Mouse (Mus musculus): ENCODE data around the gene Cdk14.

The Cdk14 gene

GRCm38 (mm10) chr5:5054270-5054669 is 365.8 kb downstream of the Cdk14 start:
- peak in 1 of 2 experiments; percentile 11 for DNase-seq

GRCm38 (mm10) chr5:5044326-5044725 is 375.8 kb downstream of the Cdk14 start:
- peak; percentile 48 to 56 for DNase-seq

- DNase-seq: peak in 1 of 2 experiments; percentile 25
Observed at GRCm38 (mm10) chr5:5042735-5043134, 377.4 kb downstream of the Cdk14 start.

- DNase-seq: no peak
Observed at GRCm38 (mm10) chr5:5041480-5041879, 378.6 kb downstream of the Cdk14 start.

- DNase-seq: no peak
Observed at GRCm38 (mm10) chr5:5039700-5040284, 380.3 kb downstream of the Cdk14 start.

- DNase-seq: no peak
Observed at GRCm38 (mm10) chr5:5033445-5033844, 386.7 kb downstream of the Cdk14 start.

- DNase-seq: peak in 1 of 2 experiments; percentile 42
Observed at GRCm38 (mm10) chr5:5032847-5033246, 387.3 kb downstream of the Cdk14 start.

GRCm38 (mm10) chr5:5032446-5032845 is 387.7 kb downstream of the Cdk14 start:
- DNase-seq: peak; percentile 36 to 49

GRCm38 (mm10) chr5:5030431-5030830 is 389.7 kb downstream of the Cdk14 start:
- no peak for DNase-seq

GRCm38 (mm10) chr5:5018959-5019358 is 401.2 kb downstream of the Cdk14 start:
- DNase-seq: no peak

- no peak for DNase-seq
Observed at GRCm38 (mm10) chr5:5018242-5018641, 401.9 kb downstream of the Cdk14 start.

- DNase-seq: no peak
Observed at GRCm38 (mm10) chr5:5013783-5014182, 406.3 kb downstream of the Cdk14 start.

- DNase-seq: no peak
Observed at GRCm38 (mm10) chr5:5012521-5013346, 407.4 kb downstream of the Cdk14 start.

- DNase-seq: no peak
Observed at GRCm38 (mm10) chr5:5008153-5008745, 411.9 kb downstream of the Cdk14 start.

- no peak for DNase-seq
Observed at GRCm38 (mm10) chr5:5007489-5008152, 412.5 kb downstream of the Cdk14 start.

GRCm38 (mm10) chr5:5005633-5006032 is 414.5 kb downstream of the Cdk14 start:
- DNase-seq: no peak

GRCm38 (mm10) chr5:5004740-5005139 is 415.4 kb downstream of the Cdk14 start:
- DNase-seq: no peak

GRCm38 (mm10) chr5:4993192-4993601 is 426.9 kb downstream of the Cdk14 start:
- DNase-seq: peak; percentile 52 to 77

- DNase-seq: no peak
Observed at GRCm38 (mm10) chr5:4991023-4991422, 429.1 kb downstream of the Cdk14 start.

GRCm38 (mm10) chr5:4990237-4990636 is 429.9 kb downstream of the Cdk14 start:
- no peak for DNase-seq

- no peak for DNase-seq
Observed at GRCm38 (mm10) chr5:4986181-4986580, 433.9 kb downstream of the Cdk14 start.

GRCm38 (mm10) chr5:4979551-4979950 is 440.6 kb downstream of the Cdk14 start:
- DNase-seq: peak in 1 of 2 experiments; percentile 19

- DNase-seq: no peak
Observed at GRCm38 (mm10) chr5:4973408-4973807, 446.7 kb downstream of the Cdk14 start.
